Mouse (Mus musculus): ENCODE measurements at regions not wholly inside any gene's neighbourhood (a gene's known extent, or its start where the extent isn't known, plus 50 kb on each side); places are given as distances from the start of the nearest gene placed in this dataset.

GRCm38 (mm10) chr6:98754487-98754886 lies 411.9 kb upstream of the Gm765 start:
- peak; percentile 39 for DNase-seq (ENCODE audit: low spot score)

- no peak for DNase-seq (ENCODE audit: low spot score)
Measured at GRCm38 (mm10) chr6:98748618-98749017, 406.1 kb upstream of the Gm765 start.

- DNase-seq (ENCODE audit: low spot score) = no peak
Measured at GRCm38 (mm10) chr6:98746976-98747375, 404.4 kb upstream of the Gm765 start.

- no peak for DNase-seq (ENCODE audit: low spot score)
Measured at GRCm38 (mm10) chr6:98740447-98740846, 397.9 kb upstream of the Gm765 start.

- no peak for DNase-seq (ENCODE audit: low spot score)
Measured at GRCm38 (mm10) chr6:98731010-98731530, 388.5 kb upstream of the Gm765 start.

GRCm38 (mm10) chr6:98726605-98727144 lies 384.1 kb upstream of the Gm765 start:
- no peak for DNase-seq (ENCODE audit: low spot score)

- no peak for DNase-seq (ENCODE audit: low spot score)
Measured at GRCm38 (mm10) chr6:98704887-98705622, 362.5 kb upstream of the Gm765 start.

GRCm38 (mm10) chr6:98697571-98697970 lies 355.0 kb upstream of the Gm765 start:
- DNase-seq (ENCODE audit: low spot score) = no peak

- DNase-seq (ENCODE audit: low spot score) = peak; percentile 45
Measured at GRCm38 (mm10) chr6:98693411-98693810, 350.9 kb upstream of the Gm765 start.

- DNase-seq (ENCODE audit: low spot score) = peak; percentile 60
Measured at GRCm38 (mm10) chr6:98690133-98690532, 347.6 kb upstream of the Gm765 start.

GRCm38 (mm10) chr6:98689395-98689794 lies 346.8 kb upstream of the Gm765 start:
- no peak for DNase-seq (ENCODE audit: low spot score)

- DNase-seq (ENCODE audit: low spot score) = no peak
Measured at GRCm38 (mm10) chr6:98688624-98689023, 346.1 kb upstream of the Gm765 start.

- DNase-seq (ENCODE audit: low spot score) = peak; percentile 29
Measured at GRCm38 (mm10) chr6:98666388-98666989, 323.9 kb upstream of the Gm765 start.

- DNase-seq (ENCODE audit: low spot score) = no peak
Measured at GRCm38 (mm10) chr6:98651827-98652226, 309.3 kb upstream of the Gm765 start.

GRCm38 (mm10) chr6:98651315-98651714 lies 308.8 kb upstream of the Gm765 start:
- no peak for DNase-seq (ENCODE audit: low spot score)

GRCm38 (mm10) chr6:98640316-98640715 lies 297.8 kb upstream of the Gm765 start:
- no peak for DNase-seq (ENCODE audit: low spot score)

GRCm38 (mm10) chr6:98635816-98636215 lies 293.3 kb upstream of the Gm765 start:
- DNase-seq (ENCODE audit: low spot score) = no peak

- DNase-seq (ENCODE audit: low spot score) = peak; percentile 57
Measured at GRCm38 (mm10) chr6:98632278-98633063, 289.9 kb upstream of the Gm765 start.

GRCm38 (mm10) chr6:98631269-98631668 lies 288.7 kb upstream of the Gm765 start:
- DNase-seq (ENCODE audit: low spot score) = no peak

GRCm38 (mm10) chr6:98629646-98630045 lies 287.1 kb upstream of the Gm765 start:
- DNase-seq (ENCODE audit: low spot score) = no peak

GRCm38 (mm10) chr6:98626435-98626834 lies 283.9 kb upstream of the Gm765 start:
- no peak for DNase-seq (ENCODE audit: low spot score)

- DNase-seq (ENCODE audit: low spot score) = no peak
Measured at GRCm38 (mm10) chr6:98620886-98621285, 278.3 kb upstream of the Gm765 start.
